Mouse (Mus musculus) macrophage (primary cell): ENCODE results near the gene Efcab12. TPM values are rescaled to one million over a fixed set of nuclear protein-coding genes. Genes with fewer than 3 reads are reported as not detected.
"Not testable (repeated sequence)": the region's sequence is repeated elsewhere in the genome, so short reads cannot be mapped to it uniquely, and the experiment has no call there.

ENCODE experiments used
- H3K27ac ChIP-seq: fragments of 350-480 bp; formaldehyde crosslinking; 2 replicates; pipeline ENCODE4 v1.9.0; 2021
- H3K36me3 ChIP-seq: fragments of 350-480 bp; formaldehyde crosslinking; 2 replicates; pipeline ENCODE4 v1.9.0; 2021; ENCODE audit errors: inconsistent target
- H3K4me3 ChIP-seq: fragments of 350-480 bp; formaldehyde crosslinking; 2 replicates; pipeline ENCODE4 v1.9.0; 2021; ENCODE audit errors: inconsistent target
- H3K79me2 ChIP-seq: fragments of 350-480 bp; formaldehyde crosslinking; 2 replicates; pipeline ENCODE4 v1.9.0; 2021; ENCODE audit errors: inconsistent target
- WGBS: methylation state at CpG from one replicate; pipeline ENCODE4 v1.1.7; 2026; ENCODE audit warnings: inconsistent platforms; ENCODE audit not compliant: missing documents; 5-methylcytosine and 5-hydroxymethylcytosine counted together
- polyA plus RNA-seq: library from polyadenylated mRNA; stranded (reverse); fragments of 250-400 nt; gene quantifications from 3 replicates; pipeline ENCODE4 v1.2.4, GENCODE M21; 2018; ENCODE audit warnings: inconsistent platforms
- total RNA-seq, 78 experiments: library from RNA; depleted of rRNA; stranded (reverse); fragments of 250-400 nt; gene quantifications; 1 replicate in 9 of 78; 2 replicates in 24 of 78; 3 replicates in 43 of 78; 4 replicates in 2 of 78; pipeline ENCODE4 v1.2.4; 2018; ENCODE audit warnings: inconsistent platforms in 56 of 78

Efcab12 gene
- 1 to 10 TPM in 4 of 26 experiments, under 1 TPM in 19, not detected in 3; 0.29 to 1.9 (median 0.69) TPM for total RNA-seq (2018; cell fraction: chromatin; rRNA removed)
- total RNA-seq (2018; cell fraction: cytosol; rRNA removed), result under 1 TPM in 25 of 26 experiments, not detected in 1; 0.04 to 0.25 (median 0.11) TPM
- 1 to 10 TPM in 3 of 26 experiments, under 1 TPM in 19, not detected in 4; 0.18 to 1.2 (median 0.63) TPM for total RNA-seq (2018; cell fraction: nucleus; rRNA removed)
- polyA plus RNA-seq, result 0.16 to 0.32 TPM in 2 of 3 replicates, not detected in the other

DNA sequence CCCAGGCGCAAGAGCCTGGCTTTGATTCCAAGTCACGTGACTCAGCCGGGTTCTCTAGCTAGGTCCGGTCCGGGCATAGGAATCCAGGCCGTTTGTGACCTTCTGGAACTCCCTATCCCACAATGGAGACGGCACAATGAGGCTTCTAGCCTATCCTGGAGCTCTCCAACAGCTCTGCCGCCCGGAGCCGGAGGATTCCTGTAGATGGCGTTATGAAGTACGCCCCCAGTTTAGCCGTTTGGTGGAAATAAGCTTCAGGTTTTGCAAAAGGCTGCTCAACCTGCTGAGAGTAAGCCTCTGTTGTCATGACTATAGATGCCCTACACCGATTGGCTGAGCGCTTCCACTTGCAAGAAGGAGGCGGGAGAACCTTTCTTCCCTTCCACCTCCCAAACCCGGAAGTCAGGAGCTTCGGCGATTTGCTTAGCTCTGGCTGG is at the start of gene Efcab12:
Gene Efcab12 (minus strand): TSS at position 252 of the 437 bp plus-strand sequence.
- 20% methylated on average over 19 of the region's 19 CpGs for WGBS
- no peak within 1 kb of the TSS for H3K4me3 ChIP-seq

DNA sequence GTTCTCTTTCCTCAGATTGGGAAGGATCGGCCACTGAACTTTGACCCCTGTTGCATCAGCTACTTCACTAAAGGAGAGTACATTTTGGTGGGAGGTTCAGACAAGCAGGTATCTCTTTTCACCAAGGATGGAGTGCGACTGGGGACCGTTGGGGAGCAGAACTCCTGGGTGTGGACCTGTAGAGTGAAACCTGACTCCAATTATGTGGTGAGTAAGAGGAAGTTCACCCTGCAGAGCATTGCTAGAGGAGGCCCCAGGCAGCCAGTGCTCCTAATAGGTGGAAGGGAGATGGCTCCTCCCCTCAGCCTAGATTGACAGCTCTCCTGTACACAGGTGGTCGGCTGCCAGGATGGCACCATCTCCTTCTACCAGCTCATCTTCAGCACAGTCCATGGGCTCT is 48.7 kb upstream of the Efcab12 start:
- Histone ChIP-seq H3K36me3 (no peaks in the 10 kb centered on the region; the same call in 1 of the 2 replicates), H3K27ac (no peak overlapping the region), H3K4me3 (no peak overlapping the region), H3K79me2 (no peaks in the 10 kb centered on the region)
- 31% methylated on average over 4 of the region's 4 CpGs for WGBS

More for the DNA sequence above, at the start of gene Efcab12:
- H3K36me3 ChIP-seq, result peaks cover 13% of the 10 kb centered on the region; the same call in 1 of the 2 replicates
- H3K79me2 ChIP-seq, result no peaks in the 10 kb centered on the region
- no peak within 1 kb of the TSS for H3K27ac ChIP-seq

DNA sequence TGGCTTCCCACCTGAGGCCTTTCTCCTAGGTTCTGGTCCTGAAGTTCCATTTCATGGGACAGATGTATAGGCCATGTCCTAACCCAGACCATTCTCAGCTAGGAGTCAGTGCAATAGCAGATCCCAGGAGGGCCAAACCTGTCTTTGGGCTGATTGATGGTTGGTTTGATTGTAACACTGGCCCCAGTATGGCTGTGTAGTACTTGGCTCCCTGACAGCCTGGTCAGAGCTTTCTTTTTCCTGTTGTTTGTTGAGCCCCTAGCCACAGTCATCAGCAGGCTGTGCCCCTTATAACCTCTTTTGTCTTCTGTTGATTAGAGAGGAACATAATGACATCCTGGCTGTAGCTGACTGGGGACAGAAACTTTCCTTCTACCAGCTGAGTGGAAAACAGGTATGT is 45.8 kb upstream of the Efcab12 start:
- no peak overlapping the region for H3K4me3 ChIP-seq
- no peak overlapping the region for H3K27ac ChIP-seq
- no peaks in the 10 kb centered on the region; the same call in 1 of the 2 replicates for H3K36me3 ChIP-seq
- no peaks in the 10 kb centered on the region for H3K79me2 ChIP-seq

DNA sequence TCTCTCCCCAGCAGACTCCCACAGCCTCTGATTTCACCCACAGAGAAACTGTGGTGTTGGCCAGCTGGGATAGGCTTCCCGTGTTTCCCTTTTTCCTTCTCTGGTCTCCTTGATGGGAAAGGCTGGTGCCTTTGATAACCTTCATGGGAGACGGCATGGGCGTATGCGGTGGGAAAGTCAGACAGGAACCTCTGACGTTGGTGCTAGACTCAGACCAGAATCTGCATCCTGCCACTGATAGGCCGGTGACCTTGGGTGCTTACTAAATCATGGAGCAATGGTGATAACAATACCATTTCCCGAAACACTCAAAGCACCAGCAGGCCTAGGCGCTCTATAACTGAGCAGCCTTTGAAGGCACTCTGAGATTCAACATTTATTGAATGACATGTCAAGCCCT is 42.5 kb upstream of the Efcab12 start:
- no peak overlapping the region for H3K4me3 ChIP-seq
- no peaks in the 10 kb centered on the region for H3K36me3 ChIP-seq
- H3K79me2 ChIP-seq, result no peaks in the 10 kb centered on the region
- no peak overlapping the region for H3K27ac ChIP-seq
- 88% methylated on average over 8 of the region's 8 CpGs for WGBS

DNA sequence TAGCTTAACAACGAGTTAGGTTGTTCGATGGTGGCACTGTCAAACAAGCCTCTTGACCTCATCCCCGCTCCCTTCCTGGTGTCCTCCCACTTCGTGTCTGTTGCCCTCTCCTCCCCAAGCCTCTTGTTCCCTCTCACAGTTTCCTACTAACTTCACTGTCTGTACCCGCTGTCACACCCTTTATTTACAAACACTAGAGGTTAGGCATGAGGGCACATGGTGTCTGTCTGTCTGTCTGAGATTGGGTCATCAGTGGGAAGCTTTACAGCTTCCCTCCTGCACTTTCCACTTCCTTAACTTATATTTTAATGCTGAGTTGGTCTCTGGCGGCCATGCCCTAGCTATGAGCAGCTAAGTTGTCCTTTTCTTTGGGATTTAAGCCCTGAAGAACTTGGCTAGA is 41.5 kb upstream of the Efcab12 start:
- no peak overlapping the region for H3K4me3 ChIP-seq
- H3K79me2 ChIP-seq, result no peaks in the 10 kb centered on the region
- 70% methylated on average over 6 of the region's 6 CpGs for WGBS
- H3K27ac ChIP-seq, result no peak overlapping the region
- no peaks in the 10 kb centered on the region for H3K36me3 ChIP-seq

DNA sequence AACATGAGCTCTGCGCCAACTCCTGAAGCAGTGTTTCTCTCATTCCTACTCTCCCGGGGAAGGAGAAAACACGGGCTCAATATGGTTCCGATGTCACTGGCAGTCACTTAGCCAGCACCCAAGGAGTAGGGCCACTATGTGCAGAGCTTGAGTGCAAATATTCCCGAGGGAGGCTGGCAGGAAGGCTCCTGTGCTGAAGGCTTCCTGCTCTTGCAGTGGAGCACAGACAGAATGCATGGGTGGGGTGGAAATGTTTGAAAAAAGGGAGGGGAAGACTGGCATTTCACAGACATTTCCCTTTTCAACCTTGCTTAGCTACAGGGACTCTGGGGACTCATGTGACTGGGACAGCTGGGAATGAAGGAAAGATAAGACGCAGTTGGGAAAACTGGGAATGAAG is 40.5 kb upstream of the Efcab12 start:
- Histone ChIP-seq H3K36me3 (no peaks in the 10 kb centered on the region), H3K27ac (no peak overlapping the region), H3K79me2 (no peaks in the 10 kb centered on the region), H3K4me3 (no peak overlapping the region)
- WGBS, result 84% methylated on average over 6 of the region's 6 CpGs

DNA sequence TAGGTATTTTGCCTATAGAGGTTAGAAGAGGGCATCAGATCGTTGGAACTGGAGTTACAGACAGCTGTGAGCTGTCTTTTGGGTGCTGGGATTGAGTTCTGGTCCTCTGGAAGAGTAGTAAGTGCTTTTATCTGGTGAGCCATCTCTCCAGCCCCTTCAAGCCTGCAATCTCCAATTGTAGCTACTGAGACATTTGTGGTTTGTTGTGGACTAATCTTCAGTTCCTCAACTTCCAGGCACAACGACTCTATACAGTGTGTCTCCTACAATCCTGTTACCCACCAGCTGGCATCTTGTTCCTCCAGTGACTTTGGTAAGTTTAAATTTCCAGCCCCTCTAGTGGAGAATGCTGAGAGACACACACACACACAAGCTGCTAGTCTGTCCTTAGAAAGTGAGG is 39.0 kb upstream of the Efcab12 start:
- 50% methylated on average over 2 of the region's 2 CpGs for WGBS
- no peak overlapping the region for H3K27ac ChIP-seq

DNA sequence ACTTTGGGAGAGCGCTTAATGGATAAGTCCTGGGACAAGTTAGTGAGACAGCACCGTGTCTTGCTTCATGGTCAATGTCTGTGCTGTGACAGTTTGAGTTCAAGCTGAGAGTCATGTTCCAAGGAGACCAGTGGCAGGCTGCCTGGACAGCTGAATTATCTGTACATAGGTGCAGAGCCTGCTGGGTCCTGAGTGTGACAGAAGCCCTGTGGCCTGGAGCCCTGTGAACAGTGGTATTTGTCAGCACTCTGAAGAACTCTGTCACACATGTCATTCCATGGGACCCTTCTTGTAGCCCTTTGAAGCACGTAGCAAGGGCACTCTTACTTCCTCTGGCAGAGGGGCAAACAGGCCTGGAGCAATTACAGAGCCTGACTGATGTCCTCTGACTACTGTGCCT is 33.1 kb upstream of the Efcab12 start:
- H3K4me3 ChIP-seq, H3K36me3 ChIP-seq, H3K27ac ChIP-seq, H3K79me2 ChIP-seq: not testable (repeated sequence)
- WGBS, result no CpG with 5 or more reads among the region's 3 CpGs

More for the DNA sequence above, 39.0 kb upstream of the Efcab12 start:
- H3K79me2 ChIP-seq, result no peaks in the 10 kb centered on the region
- H3K4me3 ChIP-seq, result no peak overlapping the region
- H3K36me3 ChIP-seq, result no peaks in the 10 kb centered on the region

DNA sequence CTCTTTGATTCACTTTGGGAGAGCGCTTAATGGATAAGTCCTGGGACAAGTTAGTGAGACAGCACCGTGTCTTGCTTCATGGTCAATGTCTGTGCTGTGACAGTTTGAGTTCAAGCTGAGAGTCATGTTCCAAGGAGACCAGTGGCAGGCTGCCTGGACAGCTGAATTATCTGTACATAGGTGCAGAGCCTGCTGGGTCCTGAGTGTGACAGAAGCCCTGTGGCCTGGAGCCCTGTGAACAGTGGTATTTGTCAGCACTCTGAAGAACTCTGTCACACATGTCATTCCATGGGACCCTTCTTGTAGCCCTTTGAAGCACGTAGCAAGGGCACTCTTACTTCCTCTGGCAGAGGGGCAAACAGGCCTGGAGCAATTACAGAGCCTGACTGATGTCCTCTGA is 28.9 kb upstream of the Efcab12 start:
- not testable (repeated sequence) for H3K4me3 ChIP-seq, H3K79me2 ChIP-seq, H3K27ac ChIP-seq, H3K36me3 ChIP-seq
- no CpG with 5 or more reads among the region's 3 CpGs for WGBS

DNA sequence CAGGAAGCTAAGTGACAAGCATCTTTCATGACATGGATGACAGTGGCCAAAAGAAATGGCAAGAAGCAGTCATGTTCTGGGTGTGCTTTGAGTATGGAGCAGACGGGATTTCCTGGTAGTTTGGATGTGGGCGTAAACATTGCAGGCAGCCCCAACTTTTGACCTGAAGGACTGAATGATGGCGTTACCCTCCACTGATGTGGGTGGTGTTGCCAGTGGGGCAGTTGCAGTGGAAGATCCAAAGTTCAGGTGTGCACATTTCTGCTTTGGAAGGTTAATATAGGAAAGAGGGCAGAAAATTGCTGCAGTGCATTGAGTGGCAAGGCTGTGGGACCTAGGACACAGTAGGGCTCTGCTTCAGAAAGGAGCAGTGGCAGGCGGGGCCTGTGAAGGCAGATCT is 27.0 kb upstream of the Efcab12 start:
- H3K4me3 ChIP-seq, result no peak overlapping the region
- H3K36me3 ChIP-seq, result no peaks in the 10 kb centered on the region
- H3K79me2 ChIP-seq, result no peaks in the 10 kb centered on the region
- no peak overlapping the region for H3K27ac ChIP-seq
- WGBS, result 100% methylated on average over 4 of the region's 4 CpGs

DNA sequence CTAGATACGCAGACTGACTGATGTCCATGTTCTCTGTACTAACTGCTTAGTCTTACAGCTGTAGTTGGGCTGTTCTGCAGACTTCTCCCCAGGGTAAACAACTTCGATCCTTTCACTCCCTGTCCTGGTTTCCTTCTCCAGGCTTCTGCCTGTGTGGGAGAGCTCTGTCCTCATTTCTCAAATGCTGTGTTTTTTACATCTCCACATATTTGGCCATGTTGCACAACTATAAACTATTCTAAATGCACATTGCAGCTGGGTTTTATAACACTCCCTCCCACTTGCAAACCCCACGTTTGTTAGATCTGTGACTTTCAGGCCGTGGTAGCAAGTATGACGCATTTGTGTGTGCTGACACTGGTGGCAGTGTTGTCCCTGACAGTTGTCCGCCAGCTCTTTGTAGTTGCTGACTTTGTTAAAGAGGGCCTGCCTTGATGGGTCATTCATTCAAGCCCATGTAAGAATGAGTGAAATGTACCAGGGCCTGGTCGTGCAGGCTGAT is 25.2 kb upstream of the Efcab12 start:
- H3K36me3 ChIP-seq, result no peaks in the 10 kb centered on the region
- 88% methylated on average over 7 of the region's 7 CpGs for WGBS
- H3K4me3 ChIP-seq, result no peak overlapping the region
- H3K27ac ChIP-seq, result no peak overlapping the region
- no peaks in the 10 kb centered on the region for H3K79me2 ChIP-seq

DNA sequence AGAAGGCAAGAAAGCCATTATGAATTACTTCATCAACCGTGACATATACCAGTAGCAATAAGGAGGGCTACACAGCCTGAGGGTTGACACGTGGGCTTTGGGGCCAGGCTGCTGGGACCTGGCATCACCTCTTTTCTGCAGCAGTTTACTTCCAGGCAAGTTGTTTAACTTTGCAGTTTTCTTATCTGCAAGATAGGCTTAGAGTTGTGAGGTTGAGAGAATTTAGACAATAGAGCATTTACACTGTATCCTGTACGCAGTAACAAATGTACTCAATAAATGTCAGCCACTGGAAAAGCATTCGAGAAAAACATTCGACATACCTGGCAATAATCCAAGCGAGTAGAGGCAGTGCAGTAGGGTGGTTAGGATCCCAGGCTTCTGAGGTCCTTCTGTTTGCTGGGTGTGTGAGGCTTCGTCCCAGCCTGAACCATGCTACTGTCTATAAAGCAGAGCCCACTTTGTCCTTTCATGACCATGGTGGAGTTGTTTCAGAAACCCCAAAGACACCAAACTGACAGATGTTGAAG is 21.9 kb upstream of the Efcab12 start:
- H3K27ac ChIP-seq, result no peak overlapping the region
- WGBS, result 89% methylated on average over 7 of the region's 7 CpGs
- no peak overlapping the region for H3K4me3 ChIP-seq
- no peaks in the 10 kb centered on the region for H3K79me2 ChIP-seq
- H3K36me3 ChIP-seq, result no peaks in the 10 kb centered on the region

DNA sequence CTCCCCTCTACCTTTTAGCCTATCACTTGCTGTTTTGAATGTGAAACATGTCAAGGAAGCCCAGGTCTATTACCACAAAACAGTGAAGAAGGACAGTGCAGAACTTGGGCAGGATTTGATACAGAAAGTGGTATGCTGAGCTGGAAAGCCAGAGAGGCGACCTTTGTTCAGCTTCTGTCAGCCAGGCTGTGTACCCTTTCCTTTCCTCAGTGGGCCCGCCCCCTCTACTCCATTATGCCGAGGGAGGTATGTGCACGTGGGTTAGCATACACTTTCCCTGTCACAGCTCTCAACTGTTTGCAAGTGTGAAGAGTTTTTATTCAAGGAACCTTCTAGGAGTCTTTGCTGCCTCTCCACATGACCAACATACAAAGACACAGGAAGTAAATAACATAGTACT is 21.0 kb upstream of the Efcab12 start:
- H3K27ac ChIP-seq, result no peak overlapping the region
- H3K4me3 ChIP-seq, result no peak overlapping the region
- H3K36me3 ChIP-seq, result no peaks in the 10 kb centered on the region
- WGBS, result 75% methylated on average over 4 of the region's 4 CpGs
- H3K79me2 ChIP-seq, result no peaks in the 10 kb centered on the region

DNA sequence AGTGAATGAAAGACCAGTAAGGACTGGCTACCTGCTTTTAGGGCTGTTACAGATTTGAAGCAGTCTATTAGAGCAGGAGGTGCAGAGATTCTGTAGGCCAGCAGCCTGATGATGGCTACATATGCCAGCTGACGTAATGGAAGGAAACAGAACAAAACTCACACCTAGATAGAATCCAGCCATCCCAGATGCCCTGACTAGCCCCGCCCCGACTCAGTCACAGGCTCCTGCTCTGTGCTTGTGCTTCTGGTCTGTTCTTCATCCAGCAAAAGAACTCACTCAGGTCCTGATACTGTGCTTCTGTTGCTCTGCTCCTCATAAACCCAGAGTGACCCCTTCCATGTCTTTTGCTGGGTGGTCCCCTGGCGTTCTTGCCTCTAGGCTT is 18.1 kb upstream of the Efcab12 start:
- 88% methylated on average over 4 of the region's 4 CpGs for WGBS
- H3K27ac ChIP-seq, result no peak overlapping the region
- no peak overlapping the region for H3K4me3 ChIP-seq
- H3K36me3 ChIP-seq, result no peaks in the 10 kb centered on the region
- H3K79me2 ChIP-seq, result peaks cover 10% of the 10 kb centered on the region

DNA sequence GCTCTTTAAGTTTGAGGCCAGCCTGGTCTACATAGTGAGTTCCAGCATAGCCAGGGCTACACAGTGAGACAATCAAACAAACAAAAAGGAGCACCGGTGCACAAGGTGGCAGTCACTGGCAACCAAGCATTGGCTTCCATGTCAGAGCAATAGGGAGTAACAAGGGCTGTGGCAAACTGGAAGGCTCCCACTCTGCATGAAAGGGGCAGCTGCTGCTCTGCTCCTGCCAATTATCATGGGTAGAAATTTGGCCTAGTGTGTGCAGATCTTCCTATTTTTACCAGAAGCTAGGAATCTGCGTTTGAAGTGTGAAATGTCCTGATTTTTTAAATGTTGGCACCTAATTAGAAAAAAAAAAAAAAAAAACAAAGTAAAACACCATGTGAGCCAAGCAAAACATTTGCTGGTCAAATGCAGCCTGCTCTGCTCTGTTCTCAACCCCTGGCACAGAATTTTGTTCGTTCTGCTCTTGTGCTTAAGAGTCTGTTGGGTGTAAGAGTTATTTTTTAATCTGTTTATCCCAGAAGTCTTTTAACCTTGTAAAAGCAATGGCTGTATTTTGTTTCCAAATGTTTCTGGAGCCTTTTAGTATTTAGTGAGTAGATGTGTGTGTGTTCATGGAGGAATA is 17.6 kb upstream of the Efcab12 start:
- WGBS, result 98% methylated on average over 3 of the region's 3 CpGs
- peaks cover 15% of the 10 kb centered on the region for H3K79me2 ChIP-seq
- no peak overlapping the region for H3K27ac ChIP-seq
- H3K36me3 ChIP-seq, result no peaks in the 10 kb centered on the region
- no peak overlapping the region for H3K4me3 ChIP-seq
